Mouse (Mus musculus) bone marrow, adult 2 months (tissue): ENCODE measurements around the gene Zfp334. TPM values are rescaled to one million over a fixed set of nuclear protein-coding genes. Genes with fewer than 3 reads are reported as not detected.
A peak's percentile ranks its signal among the peaks of the same experiment; 100 is the strongest.

ENCODE experiments used
- H3K27ac ChIP-seq: fragments of 200-500 bp; 2 replicates; pipeline ENCODE4 v1.5.1; 2012; ENCODE audit warnings: low read depth, mild to moderate bottlenecking, control low read depth, inconsistent platforms, low read length; ENCODE audit not compliant: control insufficient read depth, poor library complexity, insufficient read depth
- H3K4me1 ChIP-seq: fragments of 200-500 bp; 2 replicates; pipeline ENCODE4 v1.6.1; 2011; ENCODE audit warnings: low read length; ENCODE audit not compliant: control insufficient read depth, insufficient read depth
- H3K4me3 ChIP-seq: fragments of 200-500 bp; replicated peaks from 2 replicates; pipeline ENCODE3; 2011; ENCODE audit warnings: mild to moderate bottlenecking, low read depth, low read length, control low read depth; ENCODE audit not compliant: control insufficient read depth
- CTCF ChIP-seq: fragments of 200-500 bp; IDR thresholded peaks from 2 replicates; pipeline ENCODE4 v1.5.1; 2011; ENCODE audit warnings: low read length, control low read depth; ENCODE audit not compliant: control insufficient read depth, insufficient read depth
- POLR2A ChIP-seq: fragments of 200-500 bp; IDR thresholded peaks from 2 replicates; pipeline ENCODE4 v1.6.1; 2011; ENCODE audit warnings: low read depth, mild to moderate bottlenecking, control low read depth, low read length, borderline replicate concordance; ENCODE audit not compliant: control insufficient read depth
- WGBS: fragments of 180-500 bp; shearing (Covaris S2); methylation state at CpG from one replicate; pipeline ENCODE4 v1.1.7; 2018; 5-methylcytosine and 5-hydroxymethylcytosine counted together
- polyA plus RNA-seq: library from polyadenylated mRNA; stranded (reverse); fragments of >200 nt; gene quantifications from 2 replicates; pipeline ENCODE4 v1.2.4, GENCODE M21; 2011; ENCODE audit warnings: low replicate concordance; ENCODE audit not compliant: missing spikeins, insufficient read depth, insufficient read length

The Zfp334 gene
- polyA plus RNA-seq, 1 experiment: 0.42 TPM

GRCm38 (mm10) chr2:165367868-165368439 lies 20.1 kb downstream of the Zfp334 start:
- Histone ChIP-seq H3K27ac (no peak overlapping the region), H3K4me1 (no peaks in the 10 kb centered on the region; the same call in 1 of the 2 replicates), H3K4me3 (no peak overlapping the region)
- TF ChIP-seq POLR2A (no peak), CTCF (no peak)
- WGBS: 3% methylated on average over 13 of the region's 13 CpGs

DNA sequence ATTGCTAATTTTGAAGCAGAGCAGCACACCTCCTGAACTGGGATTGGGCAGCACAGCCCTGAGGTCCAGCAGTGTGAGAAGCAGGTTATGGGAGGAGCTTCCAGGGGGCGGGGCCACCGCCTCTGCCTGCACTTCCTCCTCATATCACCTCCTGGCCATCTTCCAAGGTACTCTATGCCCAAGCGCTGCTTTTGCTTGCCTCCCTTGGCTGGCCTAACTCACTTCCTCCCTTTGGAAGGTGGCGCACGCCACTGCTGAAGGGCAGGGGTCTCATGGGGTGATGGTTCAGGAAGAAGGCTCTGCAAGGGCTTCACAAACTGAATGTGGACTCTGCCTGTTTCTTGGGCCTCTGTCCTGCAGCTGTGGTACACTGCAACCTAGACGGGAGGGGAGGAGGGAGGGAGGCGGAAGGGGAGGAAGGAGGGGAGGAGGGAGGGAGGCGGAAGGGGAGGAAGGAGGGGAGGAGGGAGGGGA lies 21.0 kb downstream of the Zfp334 start:
- no peak for TF ChIP-seq CTCF
- TF ChIP-seq POLR2A: no peak

GRCm38 (mm10) chr2:165364334-165365091 lies 23.5 kb downstream of the Zfp334 start:
- WGBS: 10% methylated on average over 21 of the region's 21 CpGs

More for the DNA sequence above, 21.0 kb downstream of the Zfp334 start:
- Histone ChIP-seq H3K27ac (no peak overlapping the region), H3K4me3 (no peak overlapping the region), H3K4me1 (no peaks in the 10 kb centered on the region; the same call in 1 of the 2 replicates)
- WGBS: 2% methylated on average over 6 of the region's 8 CpGs

GRCm38 (mm10) chr2:165363282-165363681 lies 24.8 kb downstream of the Zfp334 start:
- Histone ChIP-seq H3K27ac (no peak overlapping the region), H3K4me3 (no peak overlapping the region), H3K4me1 (no peaks in the 10 kb centered on the region; the same call in 1 of the 2 replicates)
- WGBS: 87% methylated on average over 6 of the region's 6 CpGs
- no peak for TF ChIP-seq POLR2A
- no peak for TF ChIP-seq CTCF

More at GRCm38 (mm10) chr2:165364334-165365091, 23.5 kb downstream of the Zfp334 start:
- no peaks in the 10 kb centered on the region; the same call in 1 of the 2 replicates for H3K4me1 ChIP-seq
- no peak overlapping the region for H3K4me3 ChIP-seq
- no peak for TF ChIP-seq POLR2A
- peak; percentile 67; the same call in 1 of the 2 replicates for TF ChIP-seq CTCF
- H3K27ac ChIP-seq: no peak overlapping the region

DNA sequence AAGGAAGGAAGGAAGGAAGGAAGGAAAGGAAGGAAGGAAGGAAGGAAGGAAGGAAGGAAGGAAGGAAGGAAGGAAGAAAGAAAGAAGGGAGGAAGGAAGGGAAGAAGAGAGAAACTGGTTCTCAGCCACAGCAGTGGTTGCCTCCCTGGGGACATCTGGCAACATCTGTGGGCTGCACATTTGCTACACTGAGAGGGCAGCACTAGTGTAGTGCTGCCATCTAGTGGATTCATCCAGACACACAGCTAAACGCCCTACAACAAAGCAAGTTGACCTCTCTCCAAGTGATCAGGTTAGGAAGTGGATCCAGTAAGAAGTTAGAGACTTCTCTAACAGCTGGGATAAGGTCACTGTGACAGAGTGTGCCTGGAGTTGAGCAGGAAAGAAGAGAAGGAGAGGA lies 27.2 kb downstream of the Zfp334 start:
- WGBS: 6% methylated on average over 1 of the region's 1 CpGs
- Histone ChIP-seq H3K4me1 (no peaks in the 10 kb centered on the region), H3K27ac (no peak overlapping the region), H3K4me3 (no peak overlapping the region)
- TF ChIP-seq POLR2A (no peak), CTCF (peak; percentile 72)

DNA sequence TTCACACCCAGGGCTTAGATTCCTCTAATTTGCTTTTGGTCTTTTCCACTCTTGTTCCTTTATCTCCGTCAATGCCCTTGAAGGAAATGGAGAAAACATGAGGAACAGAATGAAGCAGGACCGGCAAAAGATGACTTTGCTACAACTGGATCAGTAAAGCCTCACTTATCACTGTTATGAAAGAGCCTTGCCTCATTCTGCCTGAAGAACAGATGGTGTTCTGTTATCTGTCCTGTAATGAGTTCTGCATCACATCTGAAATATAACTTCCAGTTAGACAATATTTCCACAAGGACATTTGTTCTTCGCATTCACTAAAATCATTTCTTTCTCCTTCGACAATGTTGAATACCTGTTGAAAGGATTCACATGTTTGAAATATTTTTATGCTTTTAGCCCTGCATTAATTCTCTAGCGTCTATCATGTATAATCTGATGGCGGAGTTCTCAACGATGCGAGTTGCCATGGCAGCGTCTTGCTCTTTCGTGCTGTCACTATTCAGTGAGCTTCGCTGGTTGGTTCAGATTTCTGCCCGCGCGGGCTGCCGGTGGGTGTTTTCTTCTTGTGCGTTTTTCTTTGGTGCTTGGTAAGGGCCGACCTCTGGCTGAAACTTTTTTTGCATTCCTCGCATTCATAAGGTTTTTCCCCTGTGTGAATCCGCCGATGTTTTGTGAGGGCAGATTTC lies 36.1 kb downstream of the Zfp334 start:
- no peak overlapping the region for H3K4me3 ChIP-seq
- no peaks in the 10 kb centered on the region for H3K4me1 ChIP-seq
- TF ChIP-seq POLR2A (no peak), CTCF (no peak)
- 85% methylated on average over 20 of the region's 20 CpGs for WGBS
- H3K27ac ChIP-seq: no peak overlapping the region

- no peak overlapping the region for H3K4me3 ChIP-seq
- no peaks in the 10 kb centered on the region for H3K4me1 ChIP-seq
- WGBS: 43% methylated on average over 8 of the region's 8 CpGs
- no peak overlapping the region for H3K27ac ChIP-seq
- TF ChIP-seq CTCF (no peak), POLR2A (no peak)
These were observed 38.6 kb downstream of the Zfp334 start for GRCm38 (mm10) chr2:165349466-165349865.

GRCm38 (mm10) chr2:165346180-165346579 lies 41.9 kb downstream of the Zfp334 start:
- no peaks in the 10 kb centered on the region for H3K4me1 ChIP-seq
- TF ChIP-seq POLR2A: no peak
- 78% methylated on average over 5 of the region's 5 CpGs for WGBS
- no peak overlapping the region for H3K27ac ChIP-seq
- H3K4me3 ChIP-seq: no peak overlapping the region
